Mouse (Mus musculus) megakaryocyte, embryonic 14.5 days (primary cell): ENCODE measurements around the gene Ccdc126. TPM values are rescaled to one million over a fixed set of nuclear protein-coding genes. Genes with fewer than 3 reads are reported as not detected.
"Not testable (repeated sequence)": the region's sequence is repeated elsewhere in the genome, so short reads cannot be mapped to it uniquely, and the experiment has no call there.

Source experiments
- H3K27me3 ChIP-seq: replicated peaks from 2 replicates; pipeline ENCODE3; 2012; ENCODE audit warnings: inconsistent platforms
- H3K36me3 ChIP-seq: replicated peaks from 2 replicates; pipeline ENCODE3; 2012; ENCODE audit warnings: low read length, inconsistent platforms, mixed read lengths
- H3K4me1 ChIP-seq: 2 replicates; pipeline ENCODE4 v1.6.1; 2012; ENCODE audit warnings: inconsistent platforms
- H3K4me3 ChIP-seq: replicated peaks from 2 replicates; pipeline ENCODE3; 2012; ENCODE audit warnings: moderate library complexity, mild to moderate bottlenecking, inconsistent platforms
- H3K9me3 ChIP-seq: 2 replicates; pipeline ENCODE4 v1.6.1; 2012; ENCODE audit warnings: inconsistent platforms
- FLI1 ChIP-seq: IDR thresholded peaks from 2 replicates; pipeline ENCODE4 v1.6.1; 2012; ENCODE audit warnings: low read length, inconsistent platforms, mixed read lengths
- GATA1 ChIP-seq: IDR thresholded peaks from 3 replicates; pipeline ENCODE4 v1.6.1; 2012; ENCODE audit warnings: mixed read lengths, low read length, inconsistent platforms, borderline replicate concordance
- polyA plus RNA-seq: library from polyadenylated mRNA; stranded (reverse); fragments of >175 nt; gene quantifications from 2 replicates; pipeline ENCODE4 v1.2.3, GENCODE M21; 2012; ENCODE audit warnings: low replicate concordance; ENCODE audit not compliant: insufficient read depth

Ccdc126 gene
- 0.71 and 0.92 TPM in 2 replicates for polyA plus RNA-seq

DNA sequence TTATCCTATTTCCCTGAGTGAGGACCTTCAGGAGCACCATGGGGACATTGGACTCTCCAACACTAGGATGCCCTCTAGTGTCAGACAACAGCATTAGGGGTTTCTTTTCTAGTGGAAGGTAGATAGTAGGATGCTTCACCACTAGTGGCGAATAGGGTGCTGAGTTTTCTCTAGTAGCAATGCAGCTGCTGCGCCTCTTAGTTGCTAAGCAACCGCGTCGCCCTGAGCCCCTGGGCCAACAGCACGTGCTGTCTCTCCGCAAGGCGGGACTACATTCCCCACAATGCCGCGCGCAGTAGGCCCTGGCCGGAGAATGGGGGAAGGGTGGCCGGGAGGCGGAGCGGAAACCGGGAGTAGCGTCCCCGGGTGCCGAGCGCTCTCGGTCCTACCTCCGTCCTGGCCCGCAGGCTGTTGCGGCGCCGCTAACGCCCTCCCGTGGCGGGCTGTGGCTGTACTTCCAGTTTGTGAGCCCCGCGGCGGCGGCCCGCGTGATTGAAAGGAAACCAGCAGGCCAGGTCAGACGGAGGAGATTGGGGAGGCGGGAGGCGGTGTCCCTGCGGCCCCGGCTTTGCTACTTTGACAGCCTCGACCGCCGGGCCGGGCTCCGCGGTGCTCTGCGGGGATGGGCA lies at the start of gene Ccdc126:
Gene Ccdc126, plus strand, starts transcription at position 309 of the 629 bp plus-strand sequence.
- H3K36me3 ChIP-seq: no peaks in the 10 kb centered on the region
- H3K9me3 ChIP-seq: no peaks in the 10 kb centered on the region
- H3K4me1 ChIP-seq: peaks cover 41% of the 10 kb centered on the region
- H3K4me3 ChIP-seq: peak within 1 kb of the TSS; percentile 95
- TF ChIP-seq FLI1 (no peak), GATA1 (no peak)
- H3K27me3 ChIP-seq: no peaks in the 10 kb centered on the region

DNA sequence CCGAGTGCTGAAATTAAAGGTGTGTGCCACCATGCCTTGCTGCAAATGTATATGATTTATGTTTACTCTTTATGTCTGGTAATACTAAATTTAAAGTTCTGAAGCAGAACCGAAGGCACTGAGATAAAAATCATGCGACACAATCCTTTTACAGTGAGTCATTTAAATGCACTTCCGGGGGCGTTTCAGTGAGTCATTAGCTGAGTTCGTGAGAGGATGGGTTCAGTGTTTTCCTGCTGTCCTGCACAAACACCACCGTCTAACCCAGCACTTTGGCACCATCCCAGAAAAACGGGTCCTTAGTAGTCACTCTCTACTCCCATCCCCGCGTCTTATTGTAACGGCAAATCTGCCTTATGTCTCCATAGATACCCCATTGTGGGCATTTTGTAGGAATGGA lies 49.2 kb upstream of the Ccdc126 start:
- Histone ChIP-seq H3K36me3 (no peaks in the 10 kb centered on the region), H3K9me3 (no peaks in the 10 kb centered on the region), H3K27me3 (peaks cover 4% of the 10 kb centered on the region), H3K4me3 (no peak overlapping the region), H3K4me1 (peaks cover 6% of the 10 kb centered on the region; the same call in 1 of the 2 replicates)
- TF ChIP-seq GATA1 (no peak), FLI1 (no peak)

DNA sequence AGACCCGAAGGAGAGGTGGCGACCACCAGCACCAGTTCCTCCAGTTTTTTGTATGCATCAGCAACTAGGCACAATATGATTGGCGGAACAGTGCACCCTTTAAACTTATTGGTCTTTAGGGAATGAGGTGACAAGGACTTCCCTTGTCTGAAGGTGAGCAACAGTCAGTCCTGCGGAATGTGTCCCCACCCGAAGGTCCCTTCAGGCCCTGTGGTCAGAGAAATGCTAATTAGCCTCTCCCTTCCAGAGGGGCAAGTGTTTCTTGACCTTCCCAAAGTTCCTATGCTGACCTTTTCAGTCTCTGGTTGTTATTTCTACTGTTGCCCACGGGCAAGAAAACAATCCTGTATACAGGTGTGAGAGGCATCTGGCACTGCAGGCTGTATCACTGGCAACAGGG lies 47.3 kb upstream of the Ccdc126 start:
- Histone ChIP-seq H3K4me3 (no peak overlapping the region), H3K36me3 (no peaks in the 10 kb centered on the region), H3K4me1 (peaks cover 6% of the 10 kb centered on the region; the same call in 1 of the 2 replicates), H3K27me3 (peaks cover 4% of the 10 kb centered on the region), H3K9me3 (peaks cover 4% of the 10 kb centered on the region)
- TF ChIP-seq GATA1 (no peak), FLI1 (no peak)

DNA sequence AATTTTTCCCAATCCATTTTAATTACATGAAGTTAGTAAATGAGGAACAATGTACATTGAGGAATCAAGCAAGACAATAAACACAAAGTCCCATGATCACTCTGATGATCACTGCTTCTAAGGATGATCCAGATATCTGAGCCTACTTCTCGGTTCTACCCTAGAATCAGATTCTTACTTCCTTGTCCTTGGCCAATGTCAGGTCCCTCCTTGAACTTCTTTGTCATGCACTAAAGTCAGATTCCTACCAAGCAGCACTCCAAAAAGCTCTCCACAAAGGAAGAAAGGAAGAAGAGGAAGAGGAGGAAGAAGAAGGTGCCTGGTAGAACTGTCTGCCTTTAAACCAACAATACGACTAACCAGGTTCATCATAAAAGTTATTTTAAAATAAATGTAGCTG lies 46.2 kb upstream of the Ccdc126 start:
- Histone ChIP-seq H3K4me3 (no peak overlapping the region), H3K9me3 (peaks cover 6% of the 10 kb centered on the region), H3K36me3 (no peaks in the 10 kb centered on the region), H3K4me1 (peaks cover 6% of the 10 kb centered on the region; the same call in 1 of the 2 replicates), H3K27me3 (peaks cover 4% of the 10 kb centered on the region)
- TF ChIP-seq GATA1: no peak
- no peak for TF ChIP-seq FLI1

DNA sequence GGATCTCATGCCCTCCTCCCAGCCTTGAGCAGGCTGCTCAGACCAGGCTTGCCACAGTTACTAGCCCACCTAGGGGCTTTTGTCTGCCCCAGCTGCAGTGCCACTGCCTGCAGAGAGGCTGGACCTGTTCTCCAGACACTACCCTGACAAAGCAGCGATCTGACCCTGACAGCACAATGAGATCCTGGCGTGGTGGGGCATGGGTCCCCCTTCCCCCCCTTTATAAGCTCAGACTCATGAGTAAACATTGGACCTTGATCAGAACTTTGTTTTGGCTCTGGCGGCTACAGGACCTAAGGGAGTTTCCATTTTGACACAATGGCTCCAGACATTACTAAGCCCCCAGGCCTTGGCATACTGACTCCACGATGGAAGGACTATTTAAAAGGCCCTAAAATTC lies 45.1 kb upstream of the Ccdc126 start:
- no peaks in the 10 kb centered on the region for H3K36me3 ChIP-seq
- peaks cover 6% of the 10 kb centered on the region; the same call in 1 of the 2 replicates for H3K4me1 ChIP-seq
- peaks cover 4% of the 10 kb centered on the region for H3K27me3 ChIP-seq
- no peak for TF ChIP-seq GATA1
- no peak for TF ChIP-seq FLI1
- no peak overlapping the region for H3K4me3 ChIP-seq
- peaks cover 12% of the 10 kb centered on the region for H3K9me3 ChIP-seq

DNA sequence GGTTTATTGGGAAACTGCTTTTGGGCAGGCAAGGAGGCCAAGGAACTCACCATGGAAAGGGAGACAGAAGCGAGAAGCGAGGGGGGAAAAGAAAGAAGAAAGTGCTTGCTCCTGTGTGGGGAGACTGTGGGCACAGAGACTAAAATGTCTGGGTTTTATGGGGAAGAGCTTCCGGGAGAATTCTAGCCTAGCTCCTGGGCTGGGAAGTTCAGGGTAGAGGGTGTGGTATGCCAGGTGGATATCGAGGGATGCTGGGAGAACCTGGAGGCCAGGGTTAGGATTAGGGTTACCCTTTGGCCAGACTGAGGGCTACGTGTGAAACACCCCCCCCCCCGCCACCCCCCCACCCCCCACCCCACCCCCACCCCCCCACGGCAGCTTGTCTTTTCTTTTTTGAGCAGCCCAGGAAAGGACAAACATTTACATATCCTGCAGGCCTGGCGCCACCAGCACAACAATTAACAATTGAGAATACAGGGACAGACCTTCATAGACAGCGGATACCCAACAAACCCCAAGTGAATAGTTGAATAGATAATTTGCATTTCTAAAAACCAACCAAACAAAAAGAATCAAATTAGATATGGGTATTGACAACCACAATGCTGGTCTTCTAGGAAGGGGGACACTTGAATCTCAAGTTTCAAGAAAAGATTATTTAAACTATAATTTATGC lies 44.5 kb upstream of the Ccdc126 start:
- no peak overlapping the region for H3K4me3 ChIP-seq
- H3K27me3 ChIP-seq: peaks cover 4% of the 10 kb centered on the region
- no peaks in the 10 kb centered on the region for H3K36me3 ChIP-seq
- peaks cover 14% of the 10 kb centered on the region for H3K9me3 ChIP-seq
- TF ChIP-seq GATA1 (no peak), FLI1 (no peak)
- H3K4me1 ChIP-seq: peaks cover 5% of the 10 kb centered on the region; the same call in 1 of the 2 replicates

DNA sequence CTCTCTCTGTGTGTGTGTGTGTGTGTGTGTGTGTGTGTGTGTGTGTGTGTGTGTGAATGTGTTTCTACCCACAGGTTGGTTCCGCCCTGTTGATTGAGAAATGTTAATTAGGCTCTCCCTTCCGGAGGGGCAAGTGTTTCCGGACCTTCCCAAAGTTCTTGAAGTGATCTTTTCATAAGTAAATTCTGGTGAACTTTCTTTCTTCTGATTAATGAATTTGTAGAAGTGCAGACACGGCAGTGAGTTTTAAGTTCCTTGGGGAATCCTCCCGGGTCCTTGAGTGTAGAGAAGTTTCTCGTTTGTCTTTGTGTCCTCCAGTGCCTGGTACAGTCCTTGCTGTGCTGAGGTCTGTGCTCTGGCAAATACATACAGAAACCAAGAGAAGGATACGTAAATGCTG lies 43.8 kb upstream of the Ccdc126 start:
- TF ChIP-seq GATA1 (no peak), FLI1 (no peak)

DNA sequence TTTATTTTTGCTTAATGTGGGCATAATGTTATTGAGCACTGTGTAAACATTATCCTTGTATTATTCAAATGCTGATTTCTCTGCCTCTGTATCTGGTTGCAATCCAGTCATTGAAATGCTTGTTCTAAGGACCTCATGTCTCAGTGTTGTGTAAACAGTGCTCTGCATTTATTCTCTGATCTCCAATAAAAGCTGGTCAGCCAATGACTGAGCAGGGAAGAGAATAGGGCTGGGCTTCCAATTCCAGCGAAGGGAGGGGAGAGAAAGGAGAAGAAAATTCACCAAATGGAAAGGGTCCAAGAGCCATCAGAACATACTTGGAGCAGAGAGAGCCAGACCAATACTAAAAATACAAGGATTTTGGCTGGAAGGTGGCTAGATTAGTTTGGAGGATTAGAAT lies 38.1 kb upstream of the Ccdc126 start:
- Histone ChIP-seq H3K36me3 (no peaks in the 10 kb centered on the region), H3K27me3 (no peaks in the 10 kb centered on the region), H3K4me3 (no peak overlapping the region), H3K9me3 (peaks cover 22% of the 10 kb centered on the region), H3K4me1 (peaks cover 10% of the 10 kb centered on the region)
- TF ChIP-seq FLI1: no peak
- no peak for TF ChIP-seq GATA1

More for the DNA sequence above, 43.8 kb upstream of the Ccdc126 start:
- Histone ChIP-seq H3K36me3 (no peaks in the 10 kb centered on the region), H3K27me3 (peaks cover 4% of the 10 kb centered on the region), H3K4me1 (no peaks in the 10 kb centered on the region), H3K4me3 (no peak overlapping the region), H3K9me3 (peaks cover 22% of the 10 kb centered on the region)

DNA sequence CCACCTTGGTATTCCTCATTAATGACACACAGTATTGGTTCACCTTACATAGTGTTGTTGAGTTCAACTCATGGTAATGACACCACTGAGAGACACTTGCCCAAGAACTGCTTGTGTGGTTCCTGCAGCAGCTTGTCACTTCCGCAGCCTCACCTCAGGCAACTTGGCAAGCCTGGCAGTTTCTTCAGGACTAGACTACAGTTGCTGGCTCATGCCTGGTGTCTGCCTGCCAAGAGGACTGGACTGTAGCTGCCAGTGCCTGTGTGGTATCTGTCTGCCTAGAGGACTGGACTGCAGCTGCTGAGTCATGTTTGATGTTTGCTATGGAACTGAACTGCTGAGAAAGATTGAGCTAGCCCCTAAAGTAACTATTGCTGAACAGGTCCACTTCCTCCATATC lies 37.0 kb upstream of the Ccdc126 start:
- Histone ChIP-seq H3K27me3 (peaks cover 3% of the 10 kb centered on the region), H3K4me1 (peaks cover 10% of the 10 kb centered on the region), H3K36me3 (no peaks in the 10 kb centered on the region), H3K4me3 (no peak overlapping the region), H3K9me3 (peaks cover 16% of the 10 kb centered on the region)
- TF ChIP-seq GATA1 (no peak), FLI1 (no peak)

DNA sequence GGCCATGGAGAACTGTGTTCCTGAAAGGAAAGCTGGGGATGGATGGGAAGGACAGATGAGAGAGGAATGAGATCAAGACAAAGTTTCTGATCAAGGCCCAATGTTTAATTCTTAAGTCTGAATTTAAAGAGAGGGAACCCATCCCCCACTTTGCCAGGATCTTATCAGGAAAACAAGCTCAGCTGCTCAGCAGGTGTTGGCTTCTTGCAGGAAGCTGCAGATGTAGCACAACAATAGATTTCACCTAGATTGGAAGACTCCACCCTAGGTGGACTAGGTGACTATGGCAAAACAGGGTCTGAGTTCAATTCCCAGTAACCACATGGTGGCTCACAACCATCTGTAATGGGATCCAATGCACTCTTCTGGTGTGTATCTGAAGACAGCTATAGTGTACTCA lies 20.8 kb upstream of the Ccdc126 start:
- H3K9me3 ChIP-seq: no peaks in the 10 kb centered on the region
- H3K36me3 ChIP-seq: no peaks in the 10 kb centered on the region
- H3K27me3 ChIP-seq: peaks cover 4% of the 10 kb centered on the region
- TF ChIP-seq FLI1 (no peak), GATA1 (no peak)
- no peak overlapping the region for H3K4me3 ChIP-seq
- no peaks in the 10 kb centered on the region for H3K4me1 ChIP-seq

DNA sequence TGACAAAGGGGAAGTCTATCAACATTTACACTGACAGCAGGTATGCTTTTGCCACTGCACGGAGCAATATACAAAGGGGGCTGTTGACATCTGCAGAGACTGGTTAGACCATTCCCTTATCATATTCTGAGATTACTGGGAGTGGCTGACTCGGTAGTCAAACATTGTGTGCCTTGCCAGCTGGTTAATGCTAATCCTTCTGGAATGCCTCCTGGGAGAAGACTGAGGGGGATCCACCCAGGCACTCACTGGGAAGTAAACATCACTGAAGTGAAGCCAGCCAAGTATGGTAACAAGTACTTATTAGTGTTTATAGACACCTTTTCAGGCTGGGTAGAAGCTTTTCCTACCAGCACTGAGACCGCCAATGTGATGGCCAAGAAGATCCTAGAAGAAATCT lies 4.3 kb upstream of the Ccdc126 start:
- H3K36me3 ChIP-seq, H3K4me1 ChIP-seq, H3K9me3 ChIP-seq, H3K27me3 ChIP-seq, H3K4me3 ChIP-seq: not testable (repeated sequence)
